Mouse (Mus musculus) Patski (cell line): ENCODE results near the gene Trpm6. TPM values are rescaled to one million over a fixed set of nuclear protein-coding genes. Genes with fewer than 3 reads are reported as not detected.

ENCODE experiments used
- ATAC-seq: fragments of 100-300 bp; one replicate; pipeline ENCODE4 v1.8.0; 2021
- CTCF ChIA-PET: fragments of 350-600 bp; sonication (Branson Sonifier 250); formaldehyde crosslinking; loops from one replicate; lab custom pipeline; 2022; ENCODE audit warnings: inconsistent platforms; lab: Charles Lee
- POLR2A ChIA-PET: fragments of 350-600 bp; sonication (Branson Sonifier 250); formaldehyde crosslinking; loops from one replicate; lab custom pipeline; 2022; ENCODE audit warnings: antibody characterized with exemption, inconsistent platforms; lab: Charles Lee
- DNase-seq: peaks from one replicate; pipeline ENCODE4 v3.0.0-alpha.2; 2011; ENCODE audit warnings: low read depth, low spot score
- H3K27me3 ChIP-seq: fragments of 371-371 bp; one replicate; pipeline ENCODE4 v1.5.1; 2021
- CTCF ChIP-seq: fragments of 100-300 bp; IDR thresholded peaks from one replicate; pipeline ENCODE4 v1.5.1; 2021
- in situ Hi-C: fragments of 300-500 bp; cut with MboI; formaldehyde crosslinking; loops from 3 replicates; pipeline ENCODE4 v1.11.1; 2018; ENCODE audit warnings: low pct_unique_long_range_greater_than_20kb, mixed read lengths
- polyA plus RNA-seq: library from polyadenylated mRNA; unstranded; gene quantifications from one replicate; pipeline ENCODE4 v1.2.3, GENCODE M21; 2021

Trpm6 gene
- polyA plus RNA-seq, 1 experiment from 2014 or later: 0.67 TPM

DNA sequence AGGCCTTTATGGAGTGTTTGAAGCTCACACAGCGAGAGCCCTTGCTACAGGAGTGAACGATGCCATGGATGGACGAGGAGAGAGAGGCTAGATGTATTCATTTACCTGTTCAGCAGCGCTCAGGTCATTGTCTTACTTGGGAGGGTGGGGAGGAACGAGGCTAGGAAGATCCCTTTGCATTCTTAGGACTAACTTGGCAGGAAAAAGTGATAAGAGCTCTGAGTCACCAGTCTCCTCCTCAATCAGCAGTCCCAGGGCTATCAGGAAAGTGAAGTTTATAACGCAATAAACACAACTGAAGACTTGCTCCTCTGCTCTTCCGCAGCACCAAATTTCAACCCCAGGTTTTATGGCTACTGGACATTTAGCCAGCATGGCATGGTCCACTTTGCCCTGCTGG, 19.5 kb upstream of the Trpm6 start:
- ATAC-seq: no peak
- TF ChIP-seq CTCF: no peak
- no peak for DNase-seq
- POLR2A ChIA-PET: no interaction called here
- in situ Hi-C loops: no loop called here
- CTCF ChIA-PET: no interaction called here
- H3K27me3 ChIP-seq: no peaks in the 10 kb centered on the region

DNA sequence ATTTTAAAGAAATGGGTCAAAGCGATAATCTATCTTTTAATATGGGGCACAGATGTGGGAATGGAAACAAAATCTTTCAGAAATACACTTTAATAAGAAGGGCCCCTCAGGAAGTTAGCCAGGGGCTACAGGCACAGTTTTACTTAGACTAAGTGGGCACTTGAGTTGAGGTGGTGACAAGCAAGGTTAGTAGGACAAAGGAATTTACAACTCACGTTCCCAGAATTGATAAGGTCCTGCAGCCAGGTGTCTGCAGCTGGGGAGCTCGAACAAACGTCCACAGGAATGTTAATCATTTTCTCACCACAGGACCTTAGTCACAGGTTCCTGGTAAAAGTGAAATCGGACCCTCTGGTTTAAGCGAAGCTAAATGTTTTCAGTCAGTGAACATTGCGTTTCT, 18.7 kb upstream of the Trpm6 start:
- in situ Hi-C loops: no loop called here
- H3K27me3 ChIP-seq: no peaks in the 10 kb centered on the region
- POLR2A ChIA-PET: no interaction called here
- CTCF ChIA-PET: no interaction called here
- ATAC-seq: no peak
- TF ChIP-seq CTCF: no peak
- DNase-seq: no peak

DNA sequence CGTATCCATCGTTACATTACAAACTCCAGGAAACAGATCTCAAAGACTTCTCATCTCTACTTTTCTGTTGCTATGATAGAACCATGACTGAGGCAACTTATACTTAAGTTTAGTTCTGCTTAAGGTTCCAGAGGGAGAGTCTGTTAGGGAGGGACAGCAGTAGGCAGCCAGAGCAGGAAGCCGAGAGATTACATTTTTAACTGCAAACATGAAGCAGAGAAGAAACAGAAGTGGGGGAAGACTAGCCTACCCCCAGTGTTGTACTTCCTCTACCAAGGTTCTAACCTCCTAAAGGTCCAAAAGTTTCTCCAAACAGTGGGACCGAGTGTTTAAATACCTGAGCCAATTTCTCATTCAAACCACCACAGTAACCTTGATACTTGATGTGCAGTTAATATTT, 13.9 kb upstream of the Trpm6 start:
- CTCF ChIA-PET: no interaction called here
- POLR2A ChIA-PET: no interaction called here

DNA sequence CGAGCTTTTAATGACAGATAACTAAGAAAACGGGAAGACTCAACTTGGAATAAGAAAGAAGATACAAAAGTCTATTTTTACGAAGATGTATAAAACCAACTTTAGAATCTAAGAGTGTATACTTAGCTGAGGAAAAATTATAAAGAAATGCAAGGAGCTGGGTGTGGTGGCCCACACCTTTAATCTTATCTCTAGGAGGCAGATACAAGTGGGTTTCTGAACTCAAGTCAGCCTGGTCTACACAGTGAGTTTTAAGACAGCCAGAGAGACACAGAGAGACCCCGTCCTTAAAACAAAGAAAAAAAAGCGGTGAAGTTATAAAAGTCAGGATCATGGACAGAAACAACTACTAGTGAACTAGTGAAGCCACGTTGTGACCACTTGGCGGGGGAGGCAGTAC, 10.6 kb upstream of the Trpm6 start:
- CTCF ChIA-PET: no interaction called here
- no peak for TF ChIP-seq CTCF
- ATAC-seq: no peak
- DNase-seq: no peak
- in situ Hi-C loops: no loop called here
- H3K27me3 ChIP-seq: no peaks in the 10 kb centered on the region
- POLR2A ChIA-PET: interaction anchor here (0.6 kb wide), 1 partner anchor 1307 kb away, joined by 3 read pairs; no protein-coding TSS in a partner anchor

More for the DNA sequence above, 13.9 kb upstream of the Trpm6 start:
- in situ Hi-C loops: no loop called here
- no peak for TF ChIP-seq CTCF
- H3K27me3 ChIP-seq: no peaks in the 10 kb centered on the region
- no peak for ATAC-seq
- no peak for DNase-seq

DNA sequence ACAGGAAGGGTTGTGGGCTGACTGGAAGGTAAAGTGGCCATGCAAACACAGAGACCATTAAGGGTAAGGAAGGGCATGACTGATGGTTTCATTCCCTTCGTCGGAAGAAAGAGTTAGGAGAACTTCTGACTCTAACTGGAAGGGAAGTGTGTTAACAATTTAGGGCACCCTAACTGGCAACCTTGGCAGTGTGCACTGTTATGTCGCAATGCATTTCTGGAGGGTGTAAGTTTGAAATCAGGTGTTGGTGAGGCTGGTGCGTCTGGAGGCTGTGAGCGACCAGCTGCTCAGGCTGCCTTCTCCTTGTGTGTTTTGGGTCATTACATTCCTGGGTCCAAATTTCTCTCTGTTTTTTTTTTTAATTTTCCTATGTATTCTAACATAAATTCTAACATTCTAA, 5.8 kb upstream of the Trpm6 start:
- no peak for TF ChIP-seq CTCF
- in situ Hi-C loops: no loop called here
- ATAC-seq: no peak
- POLR2A ChIA-PET: no interaction called here
- H3K27me3 ChIP-seq: no peaks in the 10 kb centered on the region
- CTCF ChIA-PET: interaction anchor here (1.2 to 1.4 kb wide), 2 partner anchors 10 to 18 kb away, joined by 3 read pairs; no protein-coding TSS in a partner anchor
- no peak for DNase-seq

DNA sequence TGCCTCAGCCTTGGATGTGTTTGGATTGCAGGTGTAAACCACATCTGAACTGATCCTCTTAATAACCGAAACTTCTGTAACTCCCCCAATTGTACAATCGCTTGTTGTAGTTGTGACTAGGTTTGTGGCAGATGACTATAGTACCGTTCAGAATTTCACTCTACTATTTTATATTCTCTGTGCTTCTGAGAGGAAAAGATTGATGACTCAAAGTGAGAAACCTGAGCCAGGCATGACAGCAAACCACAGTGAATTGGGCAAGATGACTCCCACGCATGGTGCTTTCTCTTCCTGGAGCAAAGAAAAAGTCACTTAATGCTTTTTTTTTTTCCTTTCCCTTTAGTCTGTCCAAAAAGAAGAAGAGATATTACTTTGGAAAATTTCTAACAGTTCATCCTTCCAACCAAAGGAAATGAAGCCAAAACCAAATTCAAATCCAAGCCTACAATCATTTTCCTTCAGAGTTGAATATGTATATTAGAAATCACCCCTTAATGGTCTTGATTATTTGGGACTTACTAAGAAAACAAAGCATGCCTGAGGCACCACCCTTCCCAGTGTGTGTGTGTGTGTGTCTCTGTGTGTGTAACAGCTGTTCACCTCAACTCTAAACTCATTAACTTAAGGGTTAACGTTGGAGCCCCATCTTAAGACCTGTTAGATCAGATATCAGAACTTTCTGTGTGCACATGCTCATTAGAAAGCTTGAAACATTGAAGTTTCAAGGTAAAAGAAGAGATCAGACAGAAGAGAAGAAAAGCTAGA, 3.0 kb upstream of the Trpm6 start:
- ChIA-PET CTCF (no interaction called here), POLR2A (no interaction called here)
- in situ Hi-C loops: no loop called here
- peak; percentile 67 for ATAC-seq
- DNase-seq: no peak
- no peak for TF ChIP-seq CTCF
- H3K27me3 ChIP-seq: no peaks in the 10 kb centered on the region

DNA sequence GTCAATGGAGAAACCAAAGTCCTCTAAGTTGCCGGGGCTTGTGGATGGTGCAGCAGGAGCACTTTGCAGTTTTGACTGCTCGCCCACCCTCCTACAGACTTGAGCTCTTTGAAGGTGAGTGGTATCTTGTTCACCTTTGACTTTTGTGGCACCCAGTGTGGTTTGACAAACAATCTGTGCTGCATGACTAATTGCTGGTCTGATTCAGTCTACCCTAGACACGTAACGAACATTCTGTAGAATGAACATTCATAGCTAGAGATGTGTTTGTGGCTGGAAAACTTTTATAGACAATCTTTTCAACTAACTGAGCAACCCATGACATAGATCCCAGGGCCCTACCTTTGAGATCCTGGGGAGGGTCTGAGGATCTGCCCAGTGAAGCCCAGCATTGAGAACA, 2.4 kb upstream of the Trpm6 start:
- ChIA-PET CTCF (no interaction called here), POLR2A (interaction anchor here (0.5 kb wide), 1 partner anchor 35 kb away, joined by 8 read pairs; no protein-coding TSS in a partner anchor)
- no peak for DNase-seq
- no peak for TF ChIP-seq CTCF
- H3K27me3 ChIP-seq: no peaks in the 10 kb centered on the region
- no peak for ATAC-seq
- in situ Hi-C loops: no loop called here

DNA sequence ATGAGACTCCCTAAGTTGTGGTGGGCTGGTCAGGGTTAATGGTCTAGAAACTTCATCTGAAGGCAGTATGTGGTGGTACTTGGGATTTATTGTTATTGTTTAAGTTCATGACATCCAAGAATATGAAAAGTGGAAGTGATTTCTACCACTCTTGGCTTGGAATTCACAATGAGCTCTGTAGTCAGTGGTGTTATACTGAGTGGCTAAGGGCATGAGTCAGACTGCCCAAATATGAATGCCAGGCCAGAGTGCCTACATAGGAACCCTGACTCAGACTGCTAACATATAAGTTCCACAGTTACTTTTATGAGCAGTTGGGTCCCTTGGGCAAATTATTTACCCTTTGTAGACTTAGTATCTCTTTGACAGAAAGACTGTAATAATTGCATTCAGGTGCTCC, 7.4 kb downstream of the Trpm6 start:
- TF ChIP-seq CTCF: no peak
- DNase-seq (no peak), ATAC-seq (peak; percentile 36)
- in situ Hi-C loops: no loop called here
- no peaks in the 10 kb centered on the region for H3K27me3 ChIP-seq
- ChIA-PET POLR2A (no interaction called here), CTCF (interaction anchor here (1.3 kb wide), 1 partner anchor 26 kb away, joined by 3 read pairs; no protein-coding TSS in a partner anchor)

DNA sequence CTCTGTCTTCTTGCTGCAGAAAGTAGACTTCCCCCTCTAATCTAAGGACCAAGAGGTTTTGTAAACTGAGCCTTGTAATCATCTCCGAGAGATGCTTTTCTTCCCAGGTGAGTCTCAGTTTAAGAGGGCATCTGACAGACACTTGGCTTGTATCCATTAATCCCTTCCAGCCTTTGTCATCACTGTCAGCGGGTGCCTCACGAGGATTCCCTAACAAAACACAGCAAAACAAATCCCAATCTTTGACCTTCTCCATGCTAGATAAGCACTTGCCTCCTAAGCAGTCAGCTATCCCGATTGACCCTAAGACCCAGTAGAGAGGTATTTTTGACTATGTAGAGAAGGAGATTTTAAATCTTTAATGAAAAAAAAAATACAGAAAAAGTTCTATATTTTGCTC, 7.9 kb downstream of the Trpm6 start:
- in situ Hi-C loops: no loop called here
- DNase-seq (no peak), ATAC-seq (no peak)
- no peak for TF ChIP-seq CTCF
- CTCF ChIA-PET: interaction anchor here (1.3 kb wide), 1 partner anchor 25 kb away, joined by 3 read pairs; no protein-coding TSS in a partner anchor
- no peaks in the 10 kb centered on the region for H3K27me3 ChIP-seq
- POLR2A ChIA-PET: no interaction called here

DNA sequence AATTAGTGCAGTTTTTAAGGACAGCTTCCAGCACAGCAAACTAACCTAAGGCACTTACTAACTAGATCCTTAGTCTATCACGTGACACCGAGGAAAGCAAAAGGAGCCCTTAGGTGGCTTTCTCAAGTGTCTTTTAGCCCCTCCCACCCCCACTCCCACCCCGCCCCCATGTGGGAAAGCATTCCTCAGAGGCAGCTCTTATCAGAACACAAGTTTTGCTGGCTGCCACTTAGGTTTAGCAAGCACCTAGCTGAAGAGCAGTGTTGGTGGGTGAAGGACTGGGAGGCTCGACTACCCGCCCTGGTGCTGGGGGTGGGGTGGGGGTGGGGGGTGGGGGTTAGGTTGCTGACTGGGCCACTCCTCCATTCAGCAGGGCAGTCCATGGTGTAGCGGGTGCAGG, 8.5 kb downstream of the Trpm6 start:
- ChIA-PET POLR2A (no interaction called here), CTCF (no interaction called here)
- in situ Hi-C loops: no loop called here
- TF ChIP-seq CTCF: no peak
- no peaks in the 10 kb centered on the region for H3K27me3 ChIP-seq
- no peak for ATAC-seq
- DNase-seq: no peak

DNA sequence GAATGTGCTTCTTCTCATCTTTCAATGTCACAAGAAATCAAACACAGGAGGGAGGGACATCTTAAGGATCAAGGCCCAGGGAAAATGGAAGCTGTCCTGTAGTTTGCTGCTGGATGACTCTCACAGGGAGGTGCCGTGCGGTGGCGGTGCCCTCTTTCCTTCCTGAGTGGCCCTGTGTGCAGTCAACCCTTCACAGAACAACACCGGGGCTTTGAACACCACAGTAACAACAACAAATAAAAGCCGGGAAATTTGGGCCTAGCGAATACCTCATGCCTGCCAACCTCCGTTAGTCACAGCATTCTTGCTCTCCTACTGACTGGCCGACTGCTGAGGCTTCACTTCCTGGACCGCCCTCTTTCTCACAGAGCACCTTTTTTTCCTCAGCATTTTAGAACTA, 9.1 kb downstream of the Trpm6 start:
- in situ Hi-C loops: no loop called here

More for the DNA sequence above, 9.1 kb downstream of the Trpm6 start:
- TF ChIP-seq CTCF: no peak
- ATAC-seq (peak; percentile 99), DNase-seq (peak; percentile 85)
- POLR2A ChIA-PET: no interaction called here
- CTCF ChIA-PET: no interaction called here
- no peaks in the 10 kb centered on the region for H3K27me3 ChIP-seq
